Mouse (Mus musculus) mouse trophoblast stem cell (cell line): ENCODE measurements around the gene Serpinb6a.
"Not testable (repeated sequence)": the region's sequence is repeated elsewhere in the genome, so short reads cannot be mapped to it uniquely, and the experiment has no call there.

Experiments used
- in situ Hi-C, 2 experiments: fragments of 300-500 bp; cut with MseI, MboI; formaldehyde crosslinking; loops; 2 replicates in 1 of 2; 3 replicates in 1 of 2; pipeline ENCODE4 v1.15.1; 2025

Gene Serpinb6a

GRCm38 (mm10) chr13:33989625-33990024, 13.0 kb downstream of the Serpinb6a start:
- in situ Hi-C loops: no loop called here

DNA sequence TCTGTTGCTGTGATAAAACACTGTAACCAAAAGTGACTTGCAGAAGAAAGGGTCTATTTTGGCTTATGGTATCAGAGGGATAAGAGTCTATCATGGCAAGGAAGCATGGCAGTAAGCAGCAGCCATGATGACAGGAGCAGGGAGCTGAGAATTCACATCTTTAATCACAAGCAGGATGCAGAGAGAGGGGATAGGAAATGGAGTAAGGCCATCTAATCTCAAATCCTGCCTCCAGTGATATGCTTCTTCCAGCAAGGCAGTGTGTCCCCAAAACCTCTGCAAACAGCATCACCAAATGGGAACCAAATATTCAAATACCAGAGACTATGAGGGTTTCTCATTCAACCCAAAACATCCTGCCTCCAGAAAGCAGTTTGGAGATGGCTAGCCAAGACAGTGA, 36.0 kb downstream of the Serpinb6a start:
- in situ Hi-C loops: no loop called here

DNA sequence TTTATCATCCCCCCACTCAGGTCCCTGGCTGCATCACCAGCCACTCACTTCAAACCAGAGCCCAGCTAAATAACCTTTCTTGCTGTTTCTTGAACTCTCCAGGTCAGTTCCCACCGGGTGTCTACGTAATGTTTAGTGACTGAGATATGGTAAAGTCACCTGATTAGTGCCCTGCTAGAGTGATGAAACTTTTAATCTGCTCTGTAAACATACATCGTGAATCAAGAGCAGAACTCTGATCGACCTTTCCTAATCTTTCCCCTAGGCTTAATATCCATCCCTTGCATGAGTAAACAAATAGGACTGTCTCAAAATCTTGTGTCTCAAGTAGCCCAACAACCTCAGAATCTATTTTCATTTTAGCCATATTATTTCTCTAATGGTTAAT, 36.6 kb downstream of the Serpinb6a start:
- in situ Hi-C loops: no loop called here

DNA sequence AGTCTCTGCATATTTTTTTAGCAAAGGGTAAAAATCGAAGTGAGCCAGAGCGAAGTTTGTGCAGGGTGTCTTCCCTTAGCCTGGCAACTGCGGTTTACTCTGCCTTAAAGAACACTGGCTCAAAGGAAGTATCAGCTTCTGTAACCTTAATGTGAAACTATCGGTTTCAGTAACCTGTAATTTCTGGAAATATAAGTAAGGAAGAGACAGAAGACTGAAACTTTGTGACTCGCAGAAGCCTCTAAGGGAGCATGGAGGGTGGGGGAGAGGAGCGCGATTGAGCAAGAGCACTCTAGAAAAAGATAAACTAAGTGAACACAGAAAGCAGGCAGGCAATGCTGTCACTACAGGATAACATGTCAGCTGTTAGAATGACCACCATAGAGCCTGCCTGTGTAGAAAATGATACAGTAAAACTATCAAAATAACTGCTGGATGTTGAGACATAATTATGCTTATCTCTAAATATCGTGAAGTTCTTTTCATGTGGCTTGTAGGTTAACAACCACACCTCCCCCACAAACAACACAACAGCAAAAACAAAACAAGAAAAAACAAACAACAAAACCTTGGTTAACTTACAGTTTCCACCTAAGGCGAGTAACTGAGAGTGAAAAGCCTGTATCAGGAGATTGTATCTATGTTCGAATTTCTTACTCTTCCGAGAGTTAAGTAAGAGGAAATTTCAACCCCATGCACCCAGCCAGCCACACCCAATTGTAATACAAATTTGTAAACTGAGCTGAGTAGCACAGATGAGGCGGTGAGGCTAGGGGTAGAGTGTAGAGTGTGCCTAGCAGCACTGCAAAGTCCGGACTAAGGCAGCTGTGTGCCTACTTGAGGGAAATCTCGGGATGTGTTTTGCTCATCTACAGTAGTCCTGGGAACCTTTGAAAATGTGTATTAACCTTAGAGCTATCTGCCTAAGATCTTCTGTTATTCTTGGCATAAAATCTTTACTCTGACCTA, 37.3 kb downstream of the Serpinb6a start:
- in situ Hi-C loops: no loop called here

- in situ Hi-C loops: no loop called here
Measured at GRCm38 (mm10) chr13:33964206-33965046, 38.2 kb downstream of the Serpinb6a start, which contains the start of gene Nqo2. Nqo2 (plus strand) TSS chr13:33964687.

GRCm38 (mm10) chr13:33959771-33960170, 42.8 kb downstream of the Serpinb6a start:
- in situ Hi-C loops: loop anchor here (5.0 kb wide), 2 partner anchors 38 to 43 kb away; partner anchors contain the start of genes Ripk1 (in 1 of the 2) and Serpinb6a (in 1 of the 2)

- in situ Hi-C loops: loop anchor here (5.0 kb wide), 2 partner anchors 41 to 46 kb away; partner anchors contain the start of genes Ripk1 (in 1 of the 2) and Serpinb6a (in 1 of the 2)
Measured at GRCm38 (mm10) chr13:33956571-33957421, 45.8 kb downstream of the Serpinb6a start.

DNA sequence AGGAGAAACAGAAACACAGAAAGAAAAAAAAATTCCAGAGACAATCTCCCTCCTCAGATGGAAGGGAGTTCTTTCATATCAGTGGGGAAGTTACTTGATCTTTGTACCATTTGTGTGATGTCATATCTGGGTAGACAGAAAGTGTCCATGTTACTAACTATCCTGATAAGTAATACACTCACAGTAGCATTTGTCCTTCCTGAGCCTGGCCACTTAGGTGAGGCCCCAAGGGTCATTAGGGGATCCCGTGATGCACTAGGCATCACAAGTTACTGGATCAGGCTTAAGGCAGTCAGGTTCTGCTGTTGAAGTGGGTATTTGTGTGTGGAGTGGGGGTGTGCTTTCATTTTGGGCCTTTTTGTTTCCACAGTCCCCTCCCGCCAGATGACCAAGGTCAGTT, 49.6 kb downstream of the Serpinb6a start:
- in situ Hi-C loops: no loop called here

DNA sequence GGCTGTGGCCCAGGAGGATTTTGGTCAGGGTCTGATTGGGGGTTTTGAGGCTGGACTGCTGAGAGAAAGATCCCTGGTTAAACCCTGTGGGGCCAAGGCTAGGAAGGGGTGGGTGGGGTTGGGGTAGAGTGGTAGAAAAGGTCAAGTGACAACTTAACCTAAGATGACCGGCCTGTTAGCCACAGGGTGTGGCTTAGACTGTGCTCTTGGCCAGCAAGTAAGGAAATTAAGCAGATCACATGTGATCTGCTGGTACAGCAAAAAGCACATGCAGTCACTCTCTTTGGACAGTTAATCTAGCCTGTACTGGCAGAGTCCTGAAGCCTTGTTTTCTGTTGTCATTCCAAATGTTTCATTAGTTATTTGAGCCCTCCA, 50.5 kb downstream of the Serpinb6a start:
- in situ Hi-C loops: no loop called here

- in situ Hi-C loops: no loop called here
Measured at GRCm38 (mm10) chr13:33951308-33952074, 51.1 kb downstream of the Serpinb6a start.

DNA sequence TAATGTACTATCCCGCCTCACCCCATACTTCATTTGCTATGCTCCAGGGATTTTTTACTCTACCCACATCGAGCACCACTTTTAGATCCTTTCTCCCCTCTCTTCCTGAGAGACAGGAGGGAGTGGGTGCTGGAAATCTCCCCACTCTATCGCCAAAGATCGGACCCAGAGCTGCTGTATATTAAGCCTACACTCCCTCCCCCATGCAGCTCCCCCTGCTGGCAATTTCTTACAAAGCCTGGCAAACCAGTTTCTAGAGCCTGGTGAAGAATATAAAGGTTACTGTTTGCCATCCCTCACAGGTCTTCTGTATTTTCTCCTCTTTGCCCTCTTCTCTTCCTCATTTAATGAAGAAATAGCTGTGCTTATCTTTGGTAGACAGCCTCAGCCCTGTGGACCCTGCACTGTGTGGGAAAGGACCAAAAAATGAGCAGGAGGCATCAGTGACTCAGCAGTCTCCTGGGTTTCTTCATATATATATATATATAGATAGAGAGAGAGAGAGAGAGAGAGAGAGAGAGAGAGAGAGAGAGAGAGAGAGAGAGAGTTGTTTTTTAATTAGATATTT, 60.3 kb downstream of the Serpinb6a start:
- in situ Hi-C loops: no loop called here

DNA sequence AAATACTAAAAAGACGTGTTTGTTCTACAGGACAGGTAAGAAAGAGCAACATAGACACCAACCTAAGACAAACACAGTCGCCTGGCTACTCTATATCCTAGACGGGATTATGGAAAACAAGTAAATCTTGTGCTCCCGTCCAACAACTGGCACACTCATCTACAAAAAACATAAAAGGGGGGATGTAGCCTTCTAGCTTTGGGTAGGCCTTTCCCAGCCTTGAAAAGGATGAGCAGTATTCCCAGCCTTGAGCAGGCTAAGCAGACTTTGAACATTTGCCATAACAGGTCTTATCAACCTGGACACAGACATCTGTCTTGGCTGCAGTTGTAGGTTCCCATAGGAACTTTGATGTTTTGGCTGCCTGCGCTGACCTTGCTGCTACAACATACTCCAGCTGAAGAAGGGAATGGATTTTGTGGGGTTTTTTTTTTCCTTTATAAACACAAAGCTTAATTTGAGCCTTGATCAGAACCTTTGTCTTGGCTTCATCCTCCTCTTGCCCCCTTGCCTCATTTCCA, 61.2 kb downstream of the Serpinb6a start:
- in situ Hi-C loops: no loop called here

DNA sequence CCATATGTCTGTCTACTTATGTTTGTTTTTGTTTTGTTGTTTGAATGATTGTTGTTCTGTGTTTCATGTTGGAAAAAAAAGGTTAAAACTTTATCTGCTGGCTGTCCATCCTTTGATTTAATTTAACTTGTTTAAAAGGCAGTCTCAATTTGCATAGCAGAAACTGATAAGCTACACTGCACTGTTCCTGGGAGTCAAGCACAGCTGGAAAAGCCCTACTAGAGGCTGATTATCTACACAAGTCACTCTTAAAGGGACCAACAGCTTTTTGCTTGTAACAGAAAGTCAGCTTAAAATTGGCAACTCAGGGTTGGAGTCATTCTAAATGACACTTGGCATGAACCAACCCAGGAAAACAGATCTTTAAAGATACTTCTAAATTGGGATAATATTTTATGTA, 65.0 kb downstream of the Serpinb6a start:
- in situ Hi-C loops: not testable (repeated sequence)

DNA sequence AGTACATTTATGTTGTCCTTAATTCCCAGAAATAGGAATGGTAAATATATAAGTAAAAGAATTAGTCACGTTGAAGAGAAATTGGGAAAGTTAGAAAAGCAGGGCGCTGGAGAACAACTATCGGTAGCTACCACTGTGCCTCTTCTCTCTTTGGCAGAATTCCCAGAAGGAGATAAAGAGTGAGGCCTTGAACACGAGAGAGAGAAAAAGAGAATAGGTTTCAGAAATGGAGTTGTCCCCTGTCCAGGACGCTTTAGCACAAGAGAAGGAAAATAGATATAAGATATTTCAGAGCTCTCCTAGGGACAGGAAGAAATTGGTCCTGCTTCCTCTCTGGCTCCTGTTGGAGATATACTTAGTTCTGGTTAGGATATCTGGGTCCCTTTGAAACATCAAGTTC, 65.4 kb downstream of the Serpinb6a start:
- in situ Hi-C loops: no loop called here

DNA sequence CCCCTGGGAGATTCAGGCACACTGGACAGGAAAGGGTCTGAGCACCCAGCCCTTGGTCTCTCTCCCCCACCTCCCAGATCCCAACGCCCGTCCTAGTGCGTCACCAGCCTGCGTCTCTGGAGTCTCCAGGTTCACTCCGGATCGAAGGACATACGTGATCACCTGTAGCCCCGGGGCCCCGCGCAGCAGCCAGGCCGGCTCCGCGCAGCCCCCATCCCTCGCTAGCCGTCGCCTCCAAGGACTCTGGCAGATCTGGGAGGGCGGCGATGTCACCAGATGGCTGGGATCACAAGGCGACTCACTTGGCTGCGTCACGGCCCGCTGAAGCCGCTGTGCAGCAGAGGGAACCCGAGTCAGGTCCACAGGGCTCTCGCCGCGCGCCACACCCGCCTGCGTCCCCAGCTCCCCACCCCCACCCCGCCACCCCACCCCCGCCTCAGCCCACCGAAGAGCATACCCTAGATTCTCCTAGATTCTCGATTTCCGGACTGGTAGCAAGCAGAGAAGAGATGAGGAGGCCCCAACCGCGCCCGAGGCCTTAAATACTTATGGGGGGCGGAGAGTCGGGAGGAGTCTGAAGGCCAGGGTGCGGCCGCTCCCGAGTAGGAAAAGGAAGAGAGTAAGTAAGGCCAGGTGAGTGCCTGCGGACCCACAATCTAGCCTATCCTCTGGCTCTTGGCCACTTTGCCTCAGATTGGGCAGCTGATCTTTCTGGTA, 67.0 kb downstream of the Serpinb6a start:
- in situ Hi-C loops: no loop called here

- in situ Hi-C loops: no loop called here
Measured at GRCm38 (mm10) chr13:33934743-33935142, 67.9 kb downstream of the Serpinb6a start.

DNA sequence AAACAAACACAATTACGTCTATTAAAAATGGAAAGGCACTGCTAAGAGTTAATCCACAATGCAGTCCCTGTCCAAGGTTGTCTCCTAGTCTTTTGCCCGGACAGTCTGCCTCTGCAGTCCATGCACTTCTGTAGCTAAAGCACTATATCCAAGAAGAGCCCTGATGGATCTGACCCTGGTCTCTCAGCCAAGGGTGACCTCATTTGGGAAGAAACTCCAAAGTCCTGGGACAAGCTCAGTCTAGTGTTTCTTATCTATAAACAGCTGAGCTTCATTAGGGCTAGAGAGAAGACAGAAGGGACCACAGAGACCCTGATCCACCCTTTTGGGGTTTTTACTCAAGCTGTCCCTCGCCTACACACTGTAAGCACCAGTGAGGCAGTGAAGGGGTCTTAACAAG, 71.7 kb downstream of the Serpinb6a start:
- in situ Hi-C loops: no loop called here

DNA sequence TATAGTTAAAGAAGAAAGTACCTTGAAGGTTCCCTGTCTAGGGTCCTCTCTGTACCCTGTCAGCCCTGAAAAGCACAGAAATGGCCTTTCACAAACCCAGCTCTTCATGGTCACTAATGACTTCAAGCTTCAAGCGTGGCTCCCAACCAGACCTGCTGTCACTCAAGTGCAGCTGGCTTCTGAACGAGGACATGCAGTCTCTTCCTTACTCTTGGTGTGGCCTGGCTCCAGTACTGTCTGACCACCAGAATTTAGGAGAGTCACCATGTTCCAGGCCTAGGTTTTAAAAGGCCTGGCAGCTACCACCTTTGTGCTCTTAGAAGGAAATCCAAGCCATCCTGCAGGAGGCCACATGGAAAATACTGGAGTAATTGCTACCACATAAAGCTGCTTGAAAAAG, 72.3 kb downstream of the Serpinb6a start:
- in situ Hi-C loops: no loop called here

- in situ Hi-C loops: no loop called here
Measured at GRCm38 (mm10) chr13:33921699-33922098, 80.9 kb downstream of the Serpinb6a start.
